ENCODE assay signal across 8 mouse cellular contexts in the genomic region with DNA sequence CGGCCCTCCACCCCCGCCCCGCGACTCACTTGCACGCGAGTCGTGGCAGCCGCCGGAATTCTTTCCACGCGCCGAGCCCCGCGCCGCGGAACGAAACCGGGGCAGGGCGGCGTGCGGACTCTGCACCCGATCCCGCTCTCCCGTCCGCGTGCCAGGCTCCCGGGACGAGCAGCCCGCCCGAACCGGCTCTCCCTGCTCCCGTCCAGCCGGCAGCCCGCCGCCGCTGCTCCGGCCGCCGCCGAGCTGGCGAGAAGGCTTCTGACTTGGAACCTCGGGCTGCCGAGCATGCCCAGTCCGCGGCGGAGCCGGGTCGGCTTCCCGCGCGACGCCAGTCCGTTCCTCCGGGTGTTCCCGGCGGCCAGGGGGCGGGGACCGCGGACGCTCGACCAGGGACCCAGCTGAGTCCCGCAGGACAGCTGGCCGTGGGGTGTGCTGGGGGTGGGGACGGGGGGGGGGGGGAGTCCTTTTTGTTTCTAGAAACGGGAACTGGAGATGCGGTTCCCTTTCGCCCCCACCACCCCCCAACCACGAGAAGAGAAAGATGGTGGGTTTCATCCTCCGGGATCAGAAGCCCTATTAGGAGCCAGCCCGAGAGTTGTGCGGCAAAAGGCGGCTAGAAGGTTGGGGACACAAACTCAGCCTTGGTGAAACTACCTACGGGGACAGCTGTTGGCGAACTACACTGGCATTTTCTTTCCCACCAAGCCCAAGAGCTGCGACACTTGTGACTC. TPM values are rescaled to one million over a fixed set of nuclear protein-coding genes. Genes with fewer than 3 reads are reported as not detected.
DNase-seq lines count a peak whose midpoint lies in the region; ATAC-seq and TF ChIP-seq lines count a peak whose summit lies in the region.

No protein-coding gene starts in this region.

- no peaks in the 10 kb centered on the region for H3K36me3 ChIP-seq in erythroblast, embryonic 14.5 days (ENCODE audit: control insufficient read depth)
- no peaks in the 10 kb centered on the region for H3K36me3 ChIP-seq in embryonic facial prominence, embryonic 11.5 days (replicated peaks; ENCODE audit: control insufficient read depth, insufficient read depth, low read depth, low read length)
- 0 out of 2 replicates have a peak, but pooled peaks cover 2% of the 10 kb centered on the region for H3K36me3 ChIP-seq in heart, adult 2 months (ENCODE audit: control insufficient read depth, insufficient read depth, low read length)
- H3K36me3 ChIP-seq in limb, embryonic 15.5 days: no peaks in the 10 kb centered on the region
- no peaks in the 10 kb centered on the region for H3K36me3 ChIP-seq in midbrain, postnatal 0 days (ENCODE audit: insufficient read depth, low read length)

- no peak for TF ChIP-seq CTCF in heart, adult 2 months (IDR thresholded peaks at IDR 0.05)
- TF ChIP-seq CTCF in midbrain, postnatal 0 days (IDR thresholded peaks at IDR 0.05): 0 out of 2 replicates have a peak, but pooled peaks have one; percentile 0

- peaks cover 39% of the 10 kb centered on the region for H3K4me1 ChIP-seq in erythroblast, embryonic 14.5 days (ENCODE audit: control insufficient read depth)
- H3K4me1 ChIP-seq in embryonic facial prominence, embryonic 11.5 days (ENCODE audit: control insufficient read depth, insufficient read depth, low read length): no peaks in the 10 kb centered on the region
- peaks cover 7% of the 10 kb centered on the region for H3K4me1 ChIP-seq in heart, adult 2 months (ENCODE audit: control insufficient read depth, insufficient read depth, low read length)
- H3K4me1 ChIP-seq in limb, embryonic 15.5 days: peaks cover 28% of the 10 kb centered on the region
- H3K4me1 ChIP-seq in midbrain, postnatal 0 days (ENCODE audit: insufficient read depth, low read length): no peaks in the 10 kb centered on the region; the same call in 1 of the 2 replicates

- H3K9me3 ChIP-seq in erythroblast, embryonic 14.5 days (ENCODE audit: control insufficient read depth, low read length): no peaks in the 10 kb centered on the region; the same call in 1 of the 2 replicates
- H3K9me3 ChIP-seq in embryonic facial prominence, embryonic 11.5 days (replicated peaks; ENCODE audit: control insufficient read depth, low read length): no peaks in the 10 kb centered on the region
- H3K9me3 ChIP-seq in limb, embryonic 15.5 days: no peaks in the 10 kb centered on the region
- H3K9me3 ChIP-seq in midbrain, postnatal 0 days (ENCODE audit: low read length): no peaks in the 10 kb centered on the region

- peak overlapping the region; percentile 97 for H3K4me2 ChIP-seq in embryonic facial prominence, embryonic 11.5 days (ENCODE audit: low read depth, low read length)
- peak overlapping the region; percentile 92 for H3K4me2 ChIP-seq in limb, embryonic 15.5 days
- H3K4me2 ChIP-seq in midbrain, postnatal 0 days (ENCODE audit: low read depth, low read length, poor library complexity, severe bottlenecking): peak overlapping the region; percentile 88

- H3K4me3 ChIP-seq in erythroblast, embryonic 14.5 days (replicated peaks): peak overlapping the region; percentile 77
- peak overlapping the region; percentile 87 for H3K4me3 ChIP-seq in embryonic facial prominence, embryonic 11.5 days (ENCODE audit: low read depth, low read length)
- peak overlapping the region; percentile 64 for H3K4me3 ChIP-seq in heart, adult 2 months
- H3K4me3 ChIP-seq in limb, embryonic 15.5 days: peak overlapping the region; percentile 90
- peak overlapping the region; percentile 84 for H3K4me3 ChIP-seq in midbrain, postnatal 0 days (ENCODE audit: low read depth, low read length)

- WGBS in embryonic facial prominence, embryonic 11.5 days: under 1% methylated on average over 62 of the region's 75 CpGs
- WGBS in heart, adult 2 months: under 1% methylated on average over 70 of the region's 75 CpGs
- 0% methylated on average over 69 of the region's 75 CpGs for WGBS in limb, embryonic 15.5 days
- under 1% methylated on average over 69 of the region's 75 CpGs for WGBS in midbrain, postnatal 0 days

- TF ChIP-seq POLR2A in heart, adult 2 months (IDR thresholded peaks at IDR 0.05; ENCODE audit: insufficient read depth, low read depth, low read length): peak; percentile 60; the same call in 1 of the 2 replicates

- peaks cover 3% of the 10 kb centered on the region for H3K79me2 ChIP-seq in heart, adult 2 months (replicated peaks; ENCODE audit: control insufficient read depth, insufficient read depth, low read length)

- peak; percentile 91 for DNase-seq in embryonic facial prominence, embryonic 11.5 days (ENCODE audit: low spot score)
- DNase-seq in heart, adult 2 months: peak; percentile 97 to 98
- peak; percentile 94 to 95 for DNase-seq in kidney, adult 8-10 months
- peak; percentile 92 for DNase-seq in midbrain, postnatal 0 days (ENCODE audit: low spot score)
- DNase-seq in spleen, postnatal 14 days (ENCODE audit: low spot score in 2 of 2): peak; percentile 57 to 73

- H3K9ac ChIP-seq in embryonic facial prominence, embryonic 11.5 days (replicated peaks; ENCODE audit: low read length): peak overlapping the region; percentile 87
- peak overlapping the region; percentile 98 for H3K9ac ChIP-seq in heart, adult 2 months (ENCODE audit: low read depth, low read length)
- H3K9ac ChIP-seq in limb, embryonic 15.5 days: peak overlapping the region; percentile 80
- peak overlapping the region; percentile 94 for H3K9ac ChIP-seq in midbrain, postnatal 0 days (replicated peaks; ENCODE audit: low read length, poor library complexity, severe bottlenecking)

- peak overlapping the region; percentile 79 for H3K27ac ChIP-seq in embryonic facial prominence, embryonic 11.5 days (replicated peaks; ENCODE audit: low read depth, low read length)
- peak overlapping the region; percentile 97 for H3K27ac ChIP-seq in heart, adult 2 months
- H3K27ac ChIP-seq in limb, embryonic 15.5 days: peak overlapping the region; percentile 89
- peak overlapping the region; percentile 93 for H3K27ac ChIP-seq in midbrain, postnatal 0 days (ENCODE audit: low read depth, low read length)

- TF ChIP-seq EP300 in heart, adult 2 months (IDR thresholded peaks at IDR 0.05; ENCODE audit: insufficient read depth, low read depth, low read length): 0 out of 2 replicates have a peak, but pooled peaks have one; percentile 46

- ATAC-seq in erythroblast, adult 5-6 weeks (replicated peaks; ENCODE audit: low FRiP score, poor library complexity, severe bottlenecking): no peak
- ATAC-seq in embryonic facial prominence, embryonic 11.5 days (replicated peaks; ENCODE audit: insufficient number of reproducible peaks, low FRiP score, low TSS enrichment, low read depth): peak; percentile 87
- ATAC-seq in limb, embryonic 15.5 days (ENCODE audit: insufficient number of reproducible peaks, low FRiP score, low TSS enrichment, low read depth): peak; percentile 85
- ATAC-seq in midbrain, postnatal 0 days (ENCODE audit: low FRiP score): peak; percentile 91

- intact Hi-C loops in heart, adult 2 months (cut with DNase I): loop anchor here (2.0 to 5.0 kb wide), 5 partner anchors 176 to 281 kb away; partner anchors contain the start of gene Asah2

- H3K27me3 ChIP-seq in erythroblast, embryonic 14.5 days (ENCODE audit: control insufficient read depth): peaks cover 63% of the 10 kb centered on the region
- H3K27me3 ChIP-seq in embryonic facial prominence, embryonic 11.5 days (ENCODE audit: control insufficient read depth, insufficient read depth, low read length): no peaks in the 10 kb centered on the region
- H3K27me3 ChIP-seq in heart, adult 2 months (ENCODE audit: control insufficient read depth, insufficient read depth, low read length): no peaks in the 10 kb centered on the region
- no peaks in the 10 kb centered on the region for H3K27me3 ChIP-seq in limb, embryonic 15.5 days
- no peaks in the 10 kb centered on the region for H3K27me3 ChIP-seq in midbrain, postnatal 0 days (ENCODE audit: insufficient read depth, low read length)

RNA-seq across cellular contexts. Expression of gene Sgms1, which starts 1.2 kb away (rescaled TPM):
- 0.22 and 0.28 TPM in 2 replicates for polyA plus RNA-seq in erythroblast, embryonic 14.5 days (2012)
- total RNA-seq in erythroblast, adult 5-6 weeks (2015; ENCODE audit: low replicate concordance): 84.4 and 110 TPM in 2 replicates
- total RNA-seq in erythroblast, adult 5-6 weeks (2017; ENCODE audit: low replicate concordance): 109 and 112 TPM in 2 replicates
- polyA plus RNA-seq in embryonic facial prominence, embryonic 11.5 days (2014; fragmentation: Nextera tagmentation; extraction: Ambion mirVana): 12.2 and 15.3 TPM in 2 replicates
- total RNA-seq in heart, adult 2 months (2021): 10 to 100 TPM; 60.5 to 62.1 TPM
- 27.0 and 42.5 TPM in 2 replicates for polyA plus RNA-seq in heart, adult 2 months (2012; rRNA removed)
- polyA plus RNA-seq in limb, embryonic 15.5 days (2015; fragmentation: Nextera tagmentation; extraction: Ambion mirVana): 45.6 and 49.8 TPM in 2 replicates
- total RNA-seq in midbrain, postnatal 0 days (2014; rRNA removed): 28.4 and 32.3 TPM in 2 replicates
- 17.4 and 21.3 TPM in 2 replicates for polyA plus RNA-seq in midbrain, postnatal 0 days (2015; fragmentation: Nextera tagmentation; extraction: Ambion mirVana)

Comparison
In these comparisons a context has a peak if more than half of its experiments do, and no peak if none do; other contexts are left out.
1. RNA of gene Sgms1, which starts 1.2 kb away (polyA plus RNA-seq): 45.6 to 49.8 TPM in limb, embryonic 15.5 days, 27.0 to 42.5 TPM in heart, adult 2 months, 17.4 to 21.3 TPM in midbrain, postnatal 0 days and 12.2 to 15.3 TPM in embryonic facial prominence, embryonic 11.5 days; 0.22 to 0.28 TPM in erythroblast, embryonic 14.5 days; every median in the first group is over 10 times any median in the second.
2. Peak in every context shown above with its lines, with median percentiles within 50 percentile points of each other: H3K4me3 ChIP-seq, DNase-seq, H3K27ac ChIP-seq, H3K4me2 ChIP-seq and H3K9ac ChIP-seq.